Mouse (Mus musculus): ENCODE measurements at regions not wholly inside any gene's neighbourhood (a gene's known extent, or its start where the extent isn't known, plus 50 kb on each side); places are given as distances from the start of the nearest gene placed in this dataset.

- DNase-seq (ENCODE audit: low read depth), result no peak
Observed at GRCm38 (mm10) chr3:140875500-140876200, 336.5 kb downstream of the Pdha2 start.

DNA sequence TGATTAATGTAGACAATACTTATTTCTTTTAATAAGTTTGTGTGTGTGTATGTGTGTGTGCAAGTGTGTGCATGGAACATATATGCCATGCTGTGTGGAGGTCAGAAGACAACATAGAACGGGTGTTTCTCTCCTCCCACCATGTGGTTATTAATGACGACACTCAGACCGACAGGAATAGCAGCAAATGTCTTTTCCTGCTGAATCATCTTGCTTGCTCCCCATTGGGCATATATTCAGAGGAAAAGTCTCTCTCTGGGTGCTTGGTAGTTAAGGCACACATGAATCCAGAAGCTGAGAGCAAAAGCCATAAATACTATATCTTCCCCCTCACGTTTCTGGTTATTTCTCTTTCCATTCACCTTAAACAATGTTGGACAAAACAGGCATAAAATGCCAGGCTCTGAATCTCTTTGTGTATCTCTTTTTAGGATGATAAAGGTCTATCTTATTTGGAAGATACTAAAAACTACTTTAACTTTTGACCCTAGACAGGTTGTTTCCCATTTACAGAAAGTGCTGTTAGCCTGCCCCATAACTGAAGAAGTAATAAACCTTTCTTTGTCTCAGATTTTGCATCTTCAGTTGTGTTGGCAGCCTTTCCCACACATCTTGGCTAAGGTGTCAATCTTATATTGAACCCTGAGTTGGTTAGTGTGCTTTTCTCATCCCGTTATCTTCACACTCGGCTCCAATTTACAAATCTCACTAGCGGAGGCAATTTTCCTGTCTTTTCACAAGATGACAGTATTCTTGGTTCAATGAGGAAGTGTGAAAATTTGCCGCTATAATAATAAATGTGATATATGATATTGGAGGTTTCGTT, 337.9 kb downstream of the Pdha2 start:
- DNase-seq (ENCODE audit: low read depth), result no peak

- no peak for DNase-seq (ENCODE audit: low read depth)
Observed at GRCm38 (mm10) chr3:140872511-140872910, 339.6 kb downstream of the Pdha2 start.

DNA sequence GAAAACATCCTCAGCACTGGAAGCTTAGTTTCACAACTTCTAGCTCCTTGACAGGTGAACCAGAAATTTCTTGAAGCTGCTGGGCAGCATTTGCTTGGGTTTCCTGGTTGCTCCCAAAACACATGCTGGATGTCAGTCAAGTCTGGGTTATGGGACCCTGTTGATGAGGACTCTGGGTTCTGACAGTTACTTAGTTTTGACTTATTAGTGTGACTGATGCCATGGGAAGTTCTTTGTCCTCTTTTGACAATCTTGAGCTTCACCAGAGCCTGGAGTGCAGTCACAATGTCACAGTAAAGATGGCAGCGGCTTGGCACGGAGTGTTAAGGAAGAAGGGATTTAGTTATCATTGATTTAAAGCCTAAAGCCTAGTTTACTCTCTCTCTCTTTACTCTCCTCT, 340.9 kb downstream of the Pdha2 start:
- DNase-seq (ENCODE audit: low read depth), result no peak

DNA sequence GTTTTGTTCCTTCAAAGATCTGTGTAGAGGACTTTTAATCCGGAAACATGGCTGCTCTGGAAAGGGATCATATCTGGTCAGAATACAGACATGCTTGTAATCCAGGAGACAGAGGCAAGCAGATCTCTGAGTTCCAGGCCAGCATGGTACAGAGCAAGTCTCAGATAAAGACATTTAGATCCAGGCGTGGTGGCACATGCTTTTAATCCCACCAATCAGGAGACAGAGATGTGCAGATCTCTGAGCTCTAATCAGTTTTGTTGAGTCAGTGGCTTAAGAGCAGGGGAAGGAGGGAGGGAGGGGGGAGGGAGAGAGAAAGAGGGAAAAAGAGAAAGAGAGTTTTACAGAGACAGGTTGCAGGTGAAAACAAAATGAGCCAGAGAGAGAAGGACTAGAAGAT, 372.0 kb downstream of the Pdha2 start:
- DNase-seq (ENCODE audit: low read depth), result no peak

DNA sequence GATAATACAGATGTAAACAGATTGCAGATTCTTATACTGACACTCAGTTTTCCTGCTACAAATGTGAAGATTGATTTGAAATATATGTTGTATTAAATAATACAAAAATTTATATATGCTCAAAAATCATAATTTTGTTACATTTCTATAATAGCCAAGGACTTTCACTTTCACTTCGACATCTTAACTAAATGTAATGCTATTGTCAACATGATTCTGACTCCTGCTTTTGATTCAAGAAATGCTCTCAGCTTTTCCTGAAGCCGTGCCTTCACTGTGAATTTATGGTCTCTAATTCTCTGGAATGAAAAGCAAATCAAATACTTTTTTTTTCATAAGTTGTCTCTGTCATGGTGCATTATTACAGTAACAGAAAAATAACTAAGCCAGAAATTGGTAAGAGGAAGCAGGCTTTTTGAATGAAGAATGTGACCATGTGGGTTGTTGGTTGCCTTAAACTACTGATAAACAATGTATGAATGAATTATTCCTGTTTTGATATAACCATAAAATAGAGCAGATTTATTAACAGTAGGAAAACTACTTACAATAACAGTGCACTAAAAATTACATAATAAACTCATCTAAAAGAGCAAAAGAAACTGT, 374.1 kb downstream of the Pdha2 start:
- DNase-seq (ENCODE audit: low read depth), result no peak

DNA sequence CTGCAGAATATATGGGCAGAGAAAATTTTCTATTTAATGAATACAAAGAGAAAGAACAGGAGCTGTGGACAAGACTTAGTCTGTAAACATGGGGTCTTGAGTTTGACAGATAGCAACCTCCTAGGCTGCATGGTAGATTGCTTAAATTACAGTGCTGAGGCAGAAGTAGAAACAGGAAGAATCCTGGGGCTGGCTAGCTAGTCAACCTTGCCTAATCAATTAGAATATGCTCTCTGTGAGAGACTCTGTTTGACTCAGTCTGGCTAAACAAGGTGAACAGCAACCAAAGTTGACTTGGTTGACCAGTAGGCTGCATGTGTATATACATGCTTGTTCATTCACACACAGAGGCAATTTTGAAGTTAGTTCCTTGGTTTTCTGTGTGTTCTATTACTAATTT, 390.9 kb downstream of the Pdha2 start:
- peak; percentile 3 for DNase-seq (ENCODE audit: low read depth)

DNA sequence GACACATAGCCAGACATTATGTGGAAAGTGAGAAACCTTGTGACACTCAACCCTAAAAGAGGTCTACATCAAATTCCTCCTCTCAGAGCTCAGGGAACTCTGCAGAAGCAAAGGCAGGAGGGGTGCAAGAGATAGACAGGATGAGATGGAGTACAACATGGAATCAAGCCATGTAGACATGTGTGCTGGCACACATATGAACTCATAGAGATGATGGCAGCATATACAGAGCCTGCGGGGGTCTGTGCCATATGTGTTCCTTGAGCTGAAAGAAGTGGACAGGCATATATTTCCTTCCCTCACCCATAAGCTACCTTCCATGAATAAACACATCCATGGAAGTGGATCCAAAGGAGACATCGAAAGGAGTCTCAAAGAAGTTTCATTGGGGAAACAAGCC, 406.6 kb downstream of the Pdha2 start:
- DNase-seq (ENCODE audit: low read depth), result no peak

DNA sequence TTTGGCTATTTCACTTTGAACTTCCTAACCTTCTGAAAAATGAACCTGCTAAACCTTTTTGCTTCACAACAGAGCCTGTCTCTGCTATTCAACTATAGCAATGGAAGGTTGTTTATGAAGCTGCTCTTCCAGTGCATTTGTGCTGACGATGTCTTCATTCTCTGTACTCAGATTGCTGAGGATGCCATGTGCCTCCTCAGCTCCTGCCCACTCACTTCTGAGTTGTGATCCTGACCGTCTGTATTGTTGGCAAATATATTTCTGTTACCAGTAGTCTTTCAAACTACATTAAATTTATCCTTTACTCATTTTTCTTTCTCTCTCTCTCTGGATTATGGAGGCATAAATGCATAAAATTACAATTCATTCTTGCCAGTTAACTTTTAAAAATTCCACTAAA, 419.2 kb downstream of the Pdha2 start:
- DNase-seq (ENCODE audit: low read depth), result no peak

GRCm38 (mm10) chr3:140785700-140786099, 426.5 kb downstream of the Pdha2 start:
- no peak for DNase-seq (ENCODE audit: low read depth)

DNA sequence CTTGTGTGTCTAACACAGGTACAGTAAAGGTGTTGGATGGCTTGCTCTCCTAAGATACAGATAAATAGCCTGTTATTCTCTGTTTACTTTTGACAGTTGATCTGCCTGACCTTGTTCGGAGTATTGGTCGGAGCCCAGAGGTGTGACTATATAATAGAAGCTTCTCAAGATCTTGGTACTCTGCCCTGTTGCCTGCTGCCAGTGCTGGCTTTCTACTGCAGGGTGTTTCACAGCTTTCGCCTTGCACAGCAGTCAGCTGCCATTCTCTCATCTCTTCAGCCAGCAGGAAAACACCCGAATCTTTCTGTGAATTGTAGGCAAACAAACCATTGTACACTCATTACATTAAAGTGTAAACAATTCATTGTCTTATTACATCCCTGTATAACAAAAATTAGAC, 452.1 kb downstream of the Pdha2 start:
- DNase-seq (ENCODE audit: low read depth), result no peak

DNA sequence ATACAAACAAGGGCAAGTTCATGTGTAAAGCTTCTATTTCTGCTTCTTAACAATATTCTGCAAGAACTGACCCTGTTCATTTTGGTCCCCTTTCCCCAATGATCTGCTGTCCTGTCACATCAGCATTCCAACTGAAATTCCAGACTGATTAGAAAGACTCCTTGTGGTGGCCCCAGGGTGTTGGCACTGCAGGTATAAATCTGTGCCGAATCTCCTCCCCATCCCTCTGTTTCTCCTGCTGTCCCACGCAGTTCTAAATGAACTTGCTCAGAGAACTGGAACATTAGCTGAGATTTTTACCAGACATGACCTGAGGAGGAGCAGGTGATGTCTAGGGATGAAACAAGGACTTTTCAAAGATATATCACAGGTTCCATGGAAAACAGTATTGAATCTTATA, 467.7 kb downstream of the Pdha2 start:
- no peak for DNase-seq (ENCODE audit: low read depth)

GRCm38 (mm10) chr3:140740430-140740829, 471.7 kb downstream of the Pdha2 start:
- DNase-seq (ENCODE audit: low read depth), result no peak

- no peak for DNase-seq (ENCODE audit: low read depth)
Observed at GRCm38 (mm10) chr3:140738654-140739369, 473.3 kb downstream of the Pdha2 start.

DNA sequence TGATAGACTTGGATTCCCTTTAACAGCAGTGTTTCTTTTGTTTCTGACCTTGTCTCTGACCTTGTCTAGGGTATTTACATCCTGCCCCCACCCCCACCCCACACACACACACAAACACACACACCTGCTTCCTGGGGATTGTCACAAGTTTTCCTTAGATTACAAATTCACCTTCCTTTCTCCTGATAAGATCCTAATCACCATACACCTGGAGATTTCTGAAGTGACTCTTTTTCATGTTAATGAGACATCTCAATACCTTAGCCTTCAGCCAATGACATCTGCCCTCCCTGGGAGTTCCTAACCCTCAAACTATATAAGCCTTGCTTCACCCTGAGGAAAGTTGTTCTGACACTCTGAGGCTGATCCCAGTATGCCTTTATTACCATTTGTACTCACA, 495.3 kb downstream of the Pdha2 start:
- DNase-seq (ENCODE audit: low read depth), result no peak

DNA sequence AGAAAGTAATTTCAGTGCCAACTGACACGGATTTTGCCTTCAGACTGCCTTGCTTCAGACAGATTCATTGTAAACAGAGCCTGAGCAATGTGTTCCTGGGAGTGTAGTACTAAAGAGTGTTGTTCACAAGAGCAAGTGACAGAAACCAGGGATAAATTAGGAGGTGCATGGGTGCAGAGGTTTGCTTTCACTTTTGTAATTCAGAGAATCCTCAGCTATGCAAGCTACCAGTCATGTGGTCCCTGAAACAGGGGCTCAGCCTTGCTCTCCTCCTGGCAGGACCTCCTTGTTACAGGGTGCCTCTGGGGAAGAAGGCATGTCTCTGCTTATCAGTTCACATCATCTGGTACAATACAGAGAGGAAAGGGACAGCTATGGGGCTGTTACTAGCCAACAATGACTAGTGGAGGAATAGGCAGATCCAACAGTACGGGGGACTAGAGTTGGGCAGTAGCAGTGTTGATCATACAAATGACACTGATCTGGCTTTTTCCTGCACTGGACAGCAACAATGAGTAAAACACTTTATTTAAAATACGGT, 504.5 kb downstream of the Pdha2 start:
- DNase-seq (ENCODE audit: low read depth), result no peak

GRCm38 (mm10) chr3:140706725-140707124, 505.4 kb downstream of the Pdha2 start:
- DNase-seq (ENCODE audit: low read depth), result no peak

DNA sequence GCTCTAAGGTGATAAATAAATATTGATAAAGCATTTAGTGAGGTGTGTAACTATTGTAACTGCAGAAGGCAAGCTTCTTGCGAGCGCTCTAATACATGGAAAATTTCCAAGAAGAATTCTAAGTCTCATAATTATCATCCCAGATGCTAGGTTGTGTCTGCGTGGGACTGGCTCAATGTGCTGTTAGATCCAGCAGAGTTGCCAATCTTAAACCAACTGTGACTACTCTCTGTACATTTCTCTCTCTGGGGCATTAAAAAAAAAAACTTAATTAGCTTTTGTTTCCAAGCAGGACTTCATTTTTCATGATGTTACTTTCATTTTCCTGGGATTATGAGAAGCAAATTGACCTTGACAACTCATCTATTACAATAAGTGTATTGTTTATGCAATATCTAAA, 506.6 kb downstream of the Pdha2 start:
- no peak for DNase-seq (ENCODE audit: low read depth)

- DNase-seq (ENCODE audit: low read depth), result no peak
Observed at GRCm38 (mm10) chr3:140702929-140703328, 509.2 kb downstream of the Pdha2 start.

DNA sequence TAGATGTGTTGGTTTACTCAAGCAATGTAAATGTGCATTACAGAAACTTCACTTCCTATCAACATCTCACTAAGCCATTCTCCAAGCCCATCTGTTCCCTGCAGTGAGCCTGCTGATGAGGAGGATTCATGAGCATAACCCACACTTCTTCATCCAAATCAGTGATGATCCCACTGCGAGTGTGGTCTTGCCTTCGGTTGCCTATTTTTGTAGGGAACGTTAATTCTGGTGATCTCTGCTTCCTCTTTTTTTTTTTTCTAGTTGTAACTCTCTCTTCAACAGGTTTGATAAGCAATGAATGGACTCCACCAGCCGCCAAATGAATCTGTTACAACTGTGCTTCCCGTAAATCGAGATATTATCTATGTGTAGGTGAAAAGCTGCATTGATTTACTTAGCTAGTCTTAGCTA, 509.9 kb downstream of the Pdha2 start:
- DNase-seq (ENCODE audit: low read depth), result no peak

- no peak for DNase-seq (ENCODE audit: low read depth)
Observed at GRCm38 (mm10) chr3:140697295-140697694, 514.9 kb downstream of the Pdha2 start.

DNA sequence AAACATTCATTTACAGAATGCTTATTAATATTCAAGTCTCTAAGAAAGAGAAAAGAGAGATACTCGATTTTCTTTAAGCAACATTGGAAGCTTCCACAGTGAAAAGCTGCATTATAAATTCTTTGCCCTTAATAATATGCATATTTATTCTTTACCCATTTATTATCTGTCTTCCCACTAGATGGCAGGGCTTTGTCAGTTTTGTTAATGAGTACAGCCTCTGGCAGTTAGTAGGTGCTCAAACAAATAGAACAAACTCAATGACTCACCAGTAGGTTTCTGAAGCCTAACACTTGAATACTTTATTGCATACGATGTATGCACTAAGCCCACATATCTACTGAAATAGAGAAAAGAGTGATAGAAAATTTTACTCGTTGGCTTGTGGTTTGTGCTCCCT, 529.4 kb downstream of the Pdha2 start:
- DNase-seq (ENCODE audit: low read depth), result no peak

All from NIH3T3 (cell line).